Mouse (Mus musculus) embryonic facial prominence, embryonic 12.5 days (tissue): Measurements from ENCODE around the gene Cnnm2. TPM values are rescaled to one million over a fixed set of nuclear protein-coding genes. Genes with fewer than 3 reads are reported as not detected.
"Not testable (repeated sequence)": the region's sequence is repeated elsewhere in the genome, so short reads cannot be mapped to it uniquely, and the experiment has no call there.

Experiments
- ATAC-seq: fragments of 200-750 bp; cut with Nextera tagmentation; 2 replicates; pipeline ENCODE4 v1.8.0; 2017; ENCODE audit not compliant: insufficient number of reproducible peaks, insufficient read depth, low FRiP score, low TSS enrichment
- H3K27ac ChIP-seq: fragments of 300-500 bp; sonication (generic); 2 replicates; pipeline ENCODE4 v1.5.1; 2016; ENCODE audit warnings: mild to moderate bottlenecking
- H3K27me3 ChIP-seq: fragments of 300-500 bp; sonication (generic); 2 replicates; pipeline ENCODE4 v1.6.1; 2016; ENCODE audit warnings: mild to moderate bottlenecking, moderate library complexity
- H3K36me3 ChIP-seq: fragments of 300-500 bp; sonication (generic); 2 replicates; pipeline ENCODE4 v1.6.1; 2016; ENCODE audit warnings: mild to moderate bottlenecking
- H3K4me1 ChIP-seq: fragments of 300-500 bp; sonication (generic); 2 replicates; pipeline ENCODE4 v1.6.1; 2016
- H3K4me2 ChIP-seq: fragments of 300-500 bp; sonication (generic); replicated peaks from 2 replicates; pipeline ENCODE4 v1.6.1; 2016; ENCODE audit warnings: mild to moderate bottlenecking, moderate library complexity
- H3K4me3 ChIP-seq: fragments of 300-500 bp; sonication (generic); 2 replicates; pipeline ENCODE4 v1.5.1; 2016; ENCODE audit warnings: mild to moderate bottlenecking
- H3K9ac ChIP-seq: fragments of 300-500 bp; sonication (generic); 2 replicates; pipeline ENCODE4 v1.6.1; 2016; ENCODE audit warnings: mild to moderate bottlenecking, moderate library complexity
- H3K9me3 ChIP-seq: fragments of 300-500 bp; sonication (generic); 2 replicates; pipeline ENCODE4 v1.6.1; 2016; ENCODE audit warnings: mild to moderate bottlenecking, moderate library complexity
- WGBS: fragments of 180-500 bp; shearing (Covaris S2); methylation state at CpG from one replicate; pipeline ENCODE4 v1.1.7; 2016; 5-methylcytosine and 5-hydroxymethylcytosine counted together
- polyA plus RNA-seq: library from polyadenylated mRNA; unstranded; fragments of >200 nt; fragmentation: Nextera tagmentation; extraction: Ambion mirVana; gene quantifications from 2 replicates; pipeline ENCODE4 v1.2.1, GENCODE M21; 2016

Cnnm2 gene
- polyA plus RNA-seq, 1 experiment from 2014 or later, result 5.4 TPM

GRCm38 (mm10) chr19:46735241-46735640, 26.2 kb upstream of the Cnnm2 start:
- Histone ChIP-seq H3K36me3 (0 out of 2 replicates have a peak, but pooled peaks cover 3% of the 10 kb centered on the region), H3K9ac (no peak overlapping the region), H3K4me3 (no peak overlapping the region), H3K4me1 (no peaks in the 10 kb centered on the region), H3K27ac (no peak overlapping the region), H3K4me2 (no peak overlapping the region), H3K9me3 (no peaks in the 10 kb centered on the region), H3K27me3 (no peaks in the 10 kb centered on the region)
- 52% methylated on average over 5 of the region's 5 CpGs for WGBS
- ATAC-seq, result no peak

DNA sequence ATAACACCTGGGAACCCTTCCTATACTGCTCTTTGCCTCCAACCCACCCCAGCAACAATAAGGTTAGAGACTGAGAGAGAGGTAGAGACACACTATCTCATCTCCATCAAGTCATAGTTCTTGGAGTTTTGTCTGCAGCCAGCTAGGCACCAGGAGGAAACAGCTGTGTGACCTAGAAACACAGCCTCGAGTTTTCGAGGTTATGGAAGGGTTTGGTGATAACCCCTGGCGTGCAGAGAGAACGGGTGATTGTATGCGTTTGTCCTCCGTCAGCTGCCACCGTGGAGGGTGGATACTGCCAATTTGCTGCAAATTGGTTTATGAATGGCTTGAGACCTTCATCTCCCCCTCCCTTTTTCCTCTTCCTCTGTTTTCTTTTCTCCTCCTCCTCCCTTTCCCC, 24.3 kb upstream of the Cnnm2 start:
- 75% methylated on average over 7 of the region's 7 CpGs for WGBS
- H3K4me1 ChIP-seq, result no peaks in the 10 kb centered on the region
- no peak overlapping the region for H3K27ac ChIP-seq
- H3K4me2 ChIP-seq, result no peak overlapping the region
- H3K27me3 ChIP-seq, result no peaks in the 10 kb centered on the region
- H3K9ac ChIP-seq, result no peak overlapping the region
- no peak for ATAC-seq
- H3K9me3 ChIP-seq, result no peaks in the 10 kb centered on the region
- 0 out of 2 replicates have a peak, but pooled peaks cover 3% of the 10 kb centered on the region for H3K36me3 ChIP-seq
- no peak overlapping the region for H3K4me3 ChIP-seq

DNA sequence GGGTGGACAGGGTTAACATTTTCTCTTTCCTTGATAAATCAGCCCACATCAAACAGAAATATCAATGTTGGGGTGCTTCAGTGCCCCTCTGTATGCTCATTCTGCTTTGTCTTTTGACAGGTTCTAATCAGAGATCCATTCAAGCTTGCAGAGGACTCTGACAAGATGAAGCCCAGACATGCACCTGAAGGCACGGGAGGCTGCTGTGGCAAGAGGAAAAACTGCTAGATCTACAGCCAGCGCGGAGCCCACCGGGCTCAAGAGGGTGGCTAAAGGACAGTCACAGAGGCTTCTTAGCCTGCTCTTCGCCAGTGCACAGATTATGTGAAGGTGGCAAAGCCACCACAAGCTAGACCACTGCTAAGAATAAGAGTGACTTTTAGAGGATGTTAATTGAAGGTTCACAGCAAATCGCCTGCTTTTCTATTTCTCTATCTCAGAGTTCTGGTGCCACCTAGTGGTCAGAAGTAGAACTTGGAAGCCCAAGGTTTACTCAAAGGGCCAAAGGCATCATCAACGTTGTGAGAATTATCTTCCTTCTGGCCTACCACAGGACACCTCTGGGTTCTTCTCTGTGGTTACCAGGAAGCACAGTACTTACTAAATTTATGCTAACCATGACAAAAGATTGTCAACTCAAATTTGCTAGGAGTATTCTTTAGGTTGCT, 20.9 kb upstream of the Cnnm2 start:
- no peaks in the 10 kb centered on the region for H3K4me1 ChIP-seq
- H3K4me3 ChIP-seq, result no peak overlapping the region
- WGBS, result 50% methylated on average over 7 of the region's 7 CpGs
- no peaks in the 10 kb centered on the region for H3K27me3 ChIP-seq
- no peak overlapping the region for H3K27ac ChIP-seq
- no peak overlapping the region for H3K4me2 ChIP-seq
- ATAC-seq, result no peak
- H3K9me3 ChIP-seq, result no peaks in the 10 kb centered on the region
- no peaks in the 10 kb centered on the region for H3K36me3 ChIP-seq
- no peak overlapping the region for H3K9ac ChIP-seq

DNA sequence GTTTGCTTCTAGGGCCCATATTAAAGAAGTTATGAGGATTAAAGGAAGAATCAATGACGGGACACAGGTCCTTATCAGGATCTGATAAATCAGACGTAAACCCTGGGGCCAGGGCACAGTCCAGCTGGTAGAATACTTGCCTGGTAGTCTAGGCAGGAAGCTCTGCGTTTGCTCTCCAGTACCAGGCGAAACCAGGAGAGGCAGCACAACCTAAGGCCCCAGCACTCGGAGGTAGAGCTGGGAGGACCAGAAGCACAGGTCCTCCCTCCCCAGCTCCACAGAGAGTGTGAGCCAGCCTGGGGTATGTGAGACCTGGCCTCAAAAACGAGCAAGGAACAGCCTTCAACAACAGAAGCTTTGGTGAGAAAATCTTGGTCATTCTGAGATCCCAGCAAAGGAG, 19.8 kb upstream of the Cnnm2 start:
- Histone ChIP-seq H3K9me3 (no peaks in the 10 kb centered on the region), H3K27me3 (no peaks in the 10 kb centered on the region), H3K9ac (no peak overlapping the region), H3K27ac (no peak overlapping the region), H3K36me3 (no peaks in the 10 kb centered on the region), H3K4me2 (no peak overlapping the region), H3K4me1 (no peaks in the 10 kb centered on the region), H3K4me3 (no peak overlapping the region)
- no peak for ATAC-seq
- WGBS, result 33% methylated on average over 6 of the region's 6 CpGs

- H3K27ac ChIP-seq, result no peak overlapping the region
Measured at GRCm38 (mm10) chr19:46744681-46745080, 16.7 kb upstream of the Cnnm2 start.

DNA sequence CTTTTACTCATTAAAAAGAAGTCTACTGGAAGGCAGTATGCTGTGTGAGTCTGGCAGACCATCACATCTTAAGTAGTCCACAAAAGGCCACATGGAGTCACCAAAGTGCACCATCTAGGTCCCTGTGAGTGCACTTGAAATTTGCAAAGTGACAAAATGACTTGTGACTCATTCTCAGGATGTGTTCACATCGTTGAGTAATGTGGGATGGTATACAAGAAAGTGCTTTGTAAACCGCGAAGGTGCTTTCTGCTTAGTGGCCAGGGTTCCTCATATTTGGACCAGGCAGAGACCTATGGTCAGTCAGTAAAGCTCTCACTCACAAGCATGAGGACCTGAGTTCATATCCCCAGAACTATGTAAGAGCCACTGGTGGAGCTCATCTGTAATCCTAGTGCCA, 13.6 kb upstream of the Cnnm2 start:
- H3K27me3 ChIP-seq, result no peaks in the 10 kb centered on the region
- H3K36me3 ChIP-seq, result no peaks in the 10 kb centered on the region
- H3K4me1 ChIP-seq, result no peaks in the 10 kb centered on the region
- H3K4me3 ChIP-seq, result no peak overlapping the region
- H3K27ac ChIP-seq, result no peak overlapping the region
- no peak for ATAC-seq
- no peaks in the 10 kb centered on the region for H3K9me3 ChIP-seq
- no peak overlapping the region for H3K4me2 ChIP-seq
- WGBS, result 94% methylated on average over 3 of the region's 3 CpGs
- no peak overlapping the region for H3K9ac ChIP-seq

More at GRCm38 (mm10) chr19:46744681-46745080, 16.7 kb upstream of the Cnnm2 start:
- H3K9me3 ChIP-seq, result no peaks in the 10 kb centered on the region
- no peak overlapping the region for H3K4me3 ChIP-seq
- H3K4me2 ChIP-seq, result no peak overlapping the region
- ATAC-seq, result no peak
- WGBS, result 67% methylated on average over 9 of the region's 9 CpGs
- no peaks in the 10 kb centered on the region for H3K36me3 ChIP-seq
- H3K9ac ChIP-seq, result no peak overlapping the region
- H3K27me3 ChIP-seq, result no peaks in the 10 kb centered on the region
- H3K4me1 ChIP-seq, result no peaks in the 10 kb centered on the region

- Histone ChIP-seq H3K36me3 (no peaks in the 10 kb centered on the region), H3K9me3 (no peaks in the 10 kb centered on the region), H3K27me3 (no peaks in the 10 kb centered on the region; the same call in 1 of the 2 replicates), H3K4me1 (no peaks in the 10 kb centered on the region), H3K4me2 (no peak overlapping the region), H3K9ac (no peak overlapping the region), H3K27ac (no peak overlapping the region), H3K4me3 (no peak overlapping the region)
- 83% methylated on average over 5 of the region's 5 CpGs for WGBS
- ATAC-seq, result no peak
Measured at GRCm38 (mm10) chr19:46752235-46752634, 9.2 kb upstream of the Cnnm2 start.

- Histone ChIP-seq H3K27ac (no peak overlapping the region), H3K4me2 (no peak overlapping the region), H3K4me3 (no peak overlapping the region), H3K4me1 (no peaks in the 10 kb centered on the region), H3K9ac (no peak overlapping the region), H3K27me3 (no peaks in the 10 kb centered on the region; the same call in 1 of the 2 replicates), H3K36me3 (no peaks in the 10 kb centered on the region), H3K9me3 (no peaks in the 10 kb centered on the region)
- 51% methylated on average over 9 of the region's 9 CpGs for WGBS
- no peak for ATAC-seq
Measured at GRCm38 (mm10) chr19:46755066-46755465, 6.3 kb upstream of the Cnnm2 start.

- no peak overlapping the region for H3K27ac ChIP-seq
- H3K9ac ChIP-seq, result no peak overlapping the region
- WGBS, result 87% methylated on average over 4 of the region's 4 CpGs
- H3K9me3 ChIP-seq, result no peaks in the 10 kb centered on the region
- no peaks in the 10 kb centered on the region; the same call in 1 of the 2 replicates for H3K27me3 ChIP-seq
- no peaks in the 10 kb centered on the region for H3K4me1 ChIP-seq
- no peak for ATAC-seq
- H3K36me3 ChIP-seq, result no peaks in the 10 kb centered on the region
- no peak overlapping the region for H3K4me2 ChIP-seq
- H3K4me3 ChIP-seq, result no peak overlapping the region
Measured at GRCm38 (mm10) chr19:46756221-46756620, 5.2 kb upstream of the Cnnm2 start.

- H3K4me2 ChIP-seq, result no peak overlapping the region
- no peaks in the 10 kb centered on the region for H3K9me3 ChIP-seq
- H3K9ac ChIP-seq, result no peak overlapping the region
- no peak overlapping the region for H3K4me3 ChIP-seq
- peaks cover 10% of the 10 kb centered on the region for H3K27me3 ChIP-seq
- H3K27ac ChIP-seq, result no peak overlapping the region
- WGBS, result 63% methylated on average over 8 of the region's 8 CpGs
- no peaks in the 10 kb centered on the region for H3K36me3 ChIP-seq
- peaks cover 10% of the 10 kb centered on the region for H3K4me1 ChIP-seq
- ATAC-seq, result no peak
Measured at GRCm38 (mm10) chr19:46759096-46759495, 2.3 kb upstream of the Cnnm2 start.

- peaks cover 15% of the 10 kb centered on the region for H3K27me3 ChIP-seq
- H3K9me3 ChIP-seq, H3K27ac ChIP-seq, H3K4me2 ChIP-seq, ATAC-seq, H3K36me3 ChIP-seq, H3K4me3 ChIP-seq, H3K9ac ChIP-seq: not testable (repeated sequence)
- peaks cover 12% of the 10 kb centered on the region for H3K4me1 ChIP-seq
- WGBS, result 89% methylated on average over 10 of the region's 10 CpGs
Measured at GRCm38 (mm10) chr19:46759909-46760308, 1.5 kb upstream of the Cnnm2 start.

GRCm38 (mm10) chr19:46760375-46761160, 828 bp upstream of the Cnnm2 start:
- peaks cover 12% of the 10 kb centered on the region for H3K4me1 ChIP-seq
- H3K27ac ChIP-seq, result no peak overlapping the region
- H3K4me3 ChIP-seq, result peak overlapping the region; percentile 79
- ATAC-seq, result peak; percentile 62
- WGBS, result 19% methylated on average over 29 of the region's 29 CpGs
- no peak overlapping the region for H3K9ac ChIP-seq
- peak overlapping the region; percentile 96 for H3K4me2 ChIP-seq
- H3K27me3 ChIP-seq, result peaks cover 16% of the 10 kb centered on the region
- H3K9me3 ChIP-seq, result no peaks in the 10 kb centered on the region
- no peaks in the 10 kb centered on the region for H3K36me3 ChIP-seq
